Mouse (Mus musculus) lung, adult 18-20 months (tissue): ENCODE data around the gene Rimbp2.

Experiments used
- DNase-seq, 2 experiments: peaks; one replicate each; pipeline ENCODE4 v3.0.0; 2022; ENCODE audit warnings: mixed read lengths in 2 of 2

Rimbp2 gene

GRCm38 (mm10) chr5:128925073-128925472 is 28.2 kb downstream of the Rimbp2 start:
- DNase-seq: no peak

- no peak for DNase-seq
Observed at GRCm38 (mm10) chr5:128920112-128920511, 33.2 kb downstream of the Rimbp2 start.

GRCm38 (mm10) chr5:128917116-128917959 is 35.9 kb downstream of the Rimbp2 start:
- DNase-seq: peak; percentile 67 to 75

- no peak for DNase-seq
Observed at GRCm38 (mm10) chr5:128913820-128914219, 39.5 kb downstream of the Rimbp2 start.

GRCm38 (mm10) chr5:128912374-128912773 is 40.9 kb downstream of the Rimbp2 start:
- no peak for DNase-seq

GRCm38 (mm10) chr5:128911593-128911992 is 41.7 kb downstream of the Rimbp2 start:
- no peak for DNase-seq

GRCm38 (mm10) chr5:128904113-128904512 is 49.2 kb downstream of the Rimbp2 start:
- DNase-seq: no peak

GRCm38 (mm10) chr5:128903120-128903519 is 50.2 kb downstream of the Rimbp2 start:
- DNase-seq: no peak

- DNase-seq: no peak
Observed at GRCm38 (mm10) chr5:128899971-128900370, 53.3 kb downstream of the Rimbp2 start.

- DNase-seq: no peak
Observed at GRCm38 (mm10) chr5:128894921-128895320, 58.4 kb downstream of the Rimbp2 start.

GRCm38 (mm10) chr5:128887546-128887945 is 65.7 kb downstream of the Rimbp2 start:
- no peak for DNase-seq

- DNase-seq: no peak
Observed at GRCm38 (mm10) chr5:128884320-128884719, 69.0 kb downstream of the Rimbp2 start.

- DNase-seq: no peak
Observed at GRCm38 (mm10) chr5:128879092-128879491, 74.2 kb downstream of the Rimbp2 start.

GRCm38 (mm10) chr5:128877425-128878035 is 75.8 kb downstream of the Rimbp2 start:
- DNase-seq: no peak

- no peak for DNase-seq
Observed at GRCm38 (mm10) chr5:128871706-128872105, 81.6 kb downstream of the Rimbp2 start.

- no peak for DNase-seq
Observed at GRCm38 (mm10) chr5:128866811-128867210, 86.5 kb downstream of the Rimbp2 start.

- DNase-seq: no peak
Observed at GRCm38 (mm10) chr5:128866291-128866690, 87.0 kb downstream of the Rimbp2 start.

- no peak for DNase-seq
Observed at GRCm38 (mm10) chr5:128863497-128863896, 89.8 kb downstream of the Rimbp2 start.

GRCm38 (mm10) chr5:128860907-128861306 is 92.4 kb downstream of the Rimbp2 start:
- no peak for DNase-seq

- DNase-seq: no peak
Observed at GRCm38 (mm10) chr5:128852791-128853190, 100.5 kb downstream of the Rimbp2 start.

GRCm38 (mm10) chr5:128847806-128848205 is 105.5 kb downstream of the Rimbp2 start:
- no peak for DNase-seq

- no peak for DNase-seq
Observed at GRCm38 (mm10) chr5:128846433-128847040, 106.7 kb downstream of the Rimbp2 start.

- DNase-seq: no peak
Observed at GRCm38 (mm10) chr5:128845033-128845432, 108.3 kb downstream of the Rimbp2 start.

GRCm38 (mm10) chr5:128843982-128844381 is 109.3 kb downstream of the Rimbp2 start:
- DNase-seq: no peak
